Mouse (Mus musculus): ENCODE data around the gene Pxdn. TPM values are rescaled to one million over a fixed set of nuclear protein-coding genes. Genes with fewer than 3 reads are reported as not detected.

The Pxdn gene
- 0.72 and 0.83 TPM in 2 replicates for polyA plus RNA-seq (2012; ENCODE audit: insufficient read depth, insufficient read length, missing spikeins)

DNA sequence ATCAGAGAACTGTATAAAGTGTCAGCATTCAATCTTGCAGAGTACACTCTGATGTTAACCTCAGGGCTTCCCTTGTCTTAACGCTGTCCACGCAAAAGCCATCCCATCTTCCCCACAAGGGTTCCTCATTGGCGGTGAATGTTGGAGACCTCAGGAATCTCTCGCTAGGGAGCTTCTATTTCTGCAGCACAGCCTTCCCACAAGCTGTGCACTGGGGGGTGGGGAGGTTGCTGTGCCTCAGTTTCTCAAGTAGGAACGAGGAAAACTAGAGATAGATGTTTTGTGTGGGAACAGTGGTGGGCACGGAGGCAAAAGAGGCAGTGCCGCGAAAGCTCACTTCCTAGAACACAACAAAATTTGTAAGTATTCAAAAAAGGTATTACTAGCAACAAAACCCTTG lies at the start of gene Pxdn:
Gene Pxdn (plus strand): TSS at position 301 of the 400 bp plus-strand sequence.
- TF ChIP-seq CTCF (IDR thresholded peaks at IDR 0.05; ENCODE audit: low read depth, low read length) (no peak), POLR2A (IDR thresholded peaks at IDR 0.05; ENCODE audit: borderline replicate concordance, low read depth, low read length) (no peak)
- Histone ChIP-seq H3K4me3 (ENCODE audit: insufficient read depth, low read length) (no peak within 1 kb of the TSS), H3K27ac (ENCODE audit: insufficient read depth, low read depth, low read length) (no peak within 1 kb of the TSS), H3K4me1 (ENCODE audit: control insufficient read depth, insufficient read depth, low read length) (no peaks in the 10 kb centered on the region)

DNA sequence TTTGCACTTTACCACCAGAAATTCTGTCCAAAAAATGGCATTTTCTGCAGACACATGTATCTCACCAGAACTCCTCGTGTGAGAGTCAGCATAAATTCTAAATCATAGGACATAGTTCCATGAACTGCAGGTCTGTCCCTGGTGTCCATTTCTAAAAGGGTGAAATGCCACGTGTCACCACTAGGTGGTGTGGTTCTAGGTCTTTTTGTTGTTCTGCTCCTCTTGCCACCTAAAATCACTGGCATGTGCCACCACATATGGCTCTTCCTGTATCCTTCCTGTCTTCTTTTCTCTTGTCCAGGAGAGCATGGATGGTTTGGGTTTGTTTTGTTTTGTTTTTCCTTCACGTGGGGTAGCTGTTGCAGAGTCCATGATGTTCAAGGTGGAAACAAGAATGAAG lies 42.7 kb upstream of the Pxdn start:
- H3K4me1 ChIP-seq (ENCODE audit: control insufficient read depth, insufficient read depth, low read length), result no peaks in the 10 kb centered on the region
- H3K27ac ChIP-seq (ENCODE audit: insufficient read depth, low read depth, low read length), result no peak overlapping the region
- no peak overlapping the region for H3K4me3 ChIP-seq (ENCODE audit: insufficient read depth, low read length)
- TF ChIP-seq POLR2A (IDR thresholded peaks at IDR 0.05; ENCODE audit: borderline replicate concordance, low read depth, low read length) (no peak), CTCF (IDR thresholded peaks at IDR 0.05; ENCODE audit: low read depth, low read length) (no peak)

DNA sequence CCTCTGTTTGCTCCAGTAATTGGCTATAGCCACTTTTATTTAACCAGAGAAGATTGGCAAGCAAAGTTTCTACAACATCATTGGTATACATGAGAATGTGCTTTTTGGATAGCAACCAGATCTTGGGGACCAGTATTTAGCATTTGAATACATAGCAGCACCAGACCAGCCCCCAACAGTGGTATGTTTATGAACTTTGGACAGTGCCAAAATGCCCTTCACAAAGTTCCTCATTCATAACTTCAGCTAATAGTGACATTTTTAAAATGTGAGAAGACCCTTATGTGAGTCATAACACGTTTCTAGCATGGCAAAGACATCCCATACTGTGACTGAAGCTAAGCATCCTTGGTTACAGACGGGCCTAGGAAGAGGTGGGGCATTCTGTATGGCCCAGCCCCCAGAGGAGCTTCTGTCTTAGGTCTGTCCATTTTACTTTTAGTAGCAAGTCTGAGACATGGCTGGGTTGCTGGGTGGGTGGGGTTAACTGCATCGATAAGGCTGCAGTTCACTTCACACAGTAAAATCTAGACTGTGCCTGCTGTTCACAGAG lies 39.8 kb upstream of the Pxdn start:
- H3K27ac ChIP-seq (ENCODE audit: insufficient read depth, low read depth, low read length), result no peak overlapping the region
- TF ChIP-seq CTCF (IDR thresholded peaks at IDR 0.05; ENCODE audit: low read depth, low read length) (no peak), POLR2A (IDR thresholded peaks at IDR 0.05; ENCODE audit: borderline replicate concordance, low read depth, low read length) (no peak)
- no peak overlapping the region for H3K4me3 ChIP-seq (ENCODE audit: insufficient read depth, low read length)
- H3K4me1 ChIP-seq (ENCODE audit: control insufficient read depth, insufficient read depth, low read length), result no peaks in the 10 kb centered on the region

DNA sequence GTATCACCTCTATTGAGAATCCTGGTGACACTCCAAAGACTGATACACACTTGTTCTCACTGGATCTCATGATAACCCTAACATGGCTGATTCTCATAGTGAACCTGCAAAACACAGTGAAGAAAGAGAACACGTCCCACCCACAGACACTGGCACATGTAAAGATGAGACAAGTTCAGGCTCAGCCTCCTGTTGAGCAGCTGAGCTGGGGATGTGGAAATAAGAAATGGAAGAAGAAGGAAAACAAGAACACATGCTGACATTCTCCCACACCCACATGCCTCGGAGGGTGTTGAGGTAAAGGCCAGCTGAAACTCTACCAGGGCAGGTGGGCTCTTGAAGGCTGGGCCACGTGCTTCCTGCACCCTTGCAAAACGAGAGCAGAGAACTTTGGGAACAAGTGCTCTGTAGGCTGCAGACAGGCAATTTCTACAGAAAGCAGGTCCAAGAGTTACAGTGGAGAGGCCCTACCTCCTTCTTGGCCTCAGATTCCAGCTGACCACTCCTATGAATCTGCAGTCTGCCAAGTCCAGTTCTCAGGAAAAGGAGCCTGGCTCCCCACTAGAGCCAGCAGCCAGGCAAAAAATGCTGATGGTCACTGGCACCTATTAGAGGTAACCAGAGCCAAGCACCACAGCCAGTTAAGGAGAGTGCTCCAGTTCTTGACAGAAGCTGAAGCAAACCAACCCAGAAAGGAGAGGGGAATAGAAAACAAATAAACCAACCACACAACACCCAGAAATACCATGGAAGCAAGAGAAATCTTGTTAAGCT lies 33.1 kb upstream of the Pxdn start:
- TF ChIP-seq CTCF (IDR thresholded peaks at IDR 0.05; ENCODE audit: low read depth, low read length) (no peak), POLR2A (IDR thresholded peaks at IDR 0.05; ENCODE audit: borderline replicate concordance, low read depth, low read length) (no peak)
- no peak overlapping the region for H3K27ac ChIP-seq (ENCODE audit: insufficient read depth, low read depth, low read length)

DNA sequence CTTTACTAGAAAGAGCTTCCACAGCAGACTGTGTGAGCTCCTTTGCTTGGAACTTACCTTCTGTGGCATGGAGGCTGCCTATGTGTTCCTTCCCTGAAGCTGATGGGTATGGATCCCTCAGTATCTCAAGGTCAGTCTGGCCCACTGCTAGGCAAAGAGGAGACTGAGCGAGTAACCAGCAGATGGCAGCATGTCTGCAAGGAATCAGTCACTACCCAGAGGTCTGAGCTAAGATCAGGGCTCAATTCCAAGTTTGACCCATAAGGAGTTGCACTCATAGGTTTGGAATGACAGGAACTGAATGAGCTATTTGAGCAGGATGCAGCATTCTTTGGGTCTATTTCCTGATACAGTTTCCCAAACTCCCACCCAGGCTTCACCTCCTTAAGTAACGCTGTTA lies 30.4 kb upstream of the Pxdn start:
- TF ChIP-seq CTCF (IDR thresholded peaks at IDR 0.05; ENCODE audit: low read depth, low read length) (no peak), POLR2A (IDR thresholded peaks at IDR 0.05; ENCODE audit: borderline replicate concordance, low read depth, low read length) (no peak)
- H3K27ac ChIP-seq (ENCODE audit: insufficient read depth, low read depth, low read length), result no peak overlapping the region
- no peak overlapping the region for H3K4me3 ChIP-seq (ENCODE audit: insufficient read depth, low read length)
- no peaks in the 10 kb centered on the region for H3K4me1 ChIP-seq (ENCODE audit: control insufficient read depth, insufficient read depth, low read length)

More for the DNA sequence above, 33.1 kb upstream of the Pxdn start:
- Histone ChIP-seq H3K4me1 (ENCODE audit: control insufficient read depth, insufficient read depth, low read length) (no peaks in the 10 kb centered on the region), H3K4me3 (ENCODE audit: insufficient read depth, low read length) (no peak overlapping the region)

DNA sequence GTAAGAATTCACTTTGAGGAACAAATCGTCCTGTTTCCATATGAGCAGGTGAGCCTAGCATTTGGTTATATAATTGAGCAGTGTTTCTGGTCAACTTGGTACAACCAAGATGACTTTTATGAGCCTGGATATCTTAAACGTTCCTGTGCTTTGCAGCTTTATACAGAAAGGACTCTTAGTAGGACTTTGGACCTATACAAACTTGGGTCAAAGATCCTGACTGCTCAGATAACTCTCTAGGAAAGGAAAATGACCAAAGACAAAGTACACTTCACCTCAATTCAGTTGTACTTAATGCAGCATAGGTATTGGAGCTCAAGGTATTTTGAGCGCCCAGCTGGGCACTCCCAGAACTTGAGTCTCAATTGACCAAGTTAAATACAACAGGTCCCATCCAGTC lies 21.3 kb upstream of the Pxdn start:
- Histone ChIP-seq H3K4me3 (ENCODE audit: insufficient read depth, low read length) (no peak overlapping the region), H3K4me1 (ENCODE audit: control insufficient read depth, insufficient read depth, low read length) (no peaks in the 10 kb centered on the region), H3K27ac (ENCODE audit: insufficient read depth, low read depth, low read length) (no peak overlapping the region)
- no peak for TF ChIP-seq POLR2A (IDR thresholded peaks at IDR 0.05; ENCODE audit: borderline replicate concordance, low read depth, low read length)
- no peak for TF ChIP-seq CTCF (IDR thresholded peaks at IDR 0.05; ENCODE audit: low read depth, low read length)

DNA sequence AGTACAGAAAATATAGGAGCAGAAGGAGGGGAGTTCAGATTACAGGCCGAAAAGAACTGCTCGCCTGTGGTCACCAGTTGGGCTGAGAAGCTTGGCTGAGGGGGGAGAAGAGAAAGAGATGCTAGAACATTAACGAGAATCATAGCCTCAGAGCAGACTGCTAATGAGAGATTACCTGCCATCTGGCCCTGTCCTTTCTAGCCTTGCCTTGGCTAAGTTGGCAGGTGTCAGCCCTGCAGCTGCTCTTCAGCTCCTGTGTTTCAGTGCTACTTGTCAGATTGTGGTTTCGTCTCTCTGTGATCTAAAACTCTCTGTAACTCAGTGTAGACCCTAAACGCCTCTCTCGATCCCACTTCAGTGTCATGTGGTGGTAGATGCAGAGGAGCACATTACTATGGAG lies 20.6 kb upstream of the Pxdn start:
- Histone ChIP-seq H3K27ac (ENCODE audit: insufficient read depth, low read depth, low read length) (no peak overlapping the region), H3K4me1 (ENCODE audit: control insufficient read depth, insufficient read depth, low read length) (no peaks in the 10 kb centered on the region), H3K4me3 (ENCODE audit: insufficient read depth, low read length) (no peak overlapping the region)
- TF ChIP-seq POLR2A (IDR thresholded peaks at IDR 0.05; ENCODE audit: borderline replicate concordance, low read depth, low read length), result no peak
- TF ChIP-seq CTCF (IDR thresholded peaks at IDR 0.05; ENCODE audit: low read depth, low read length), result no peak

DNA sequence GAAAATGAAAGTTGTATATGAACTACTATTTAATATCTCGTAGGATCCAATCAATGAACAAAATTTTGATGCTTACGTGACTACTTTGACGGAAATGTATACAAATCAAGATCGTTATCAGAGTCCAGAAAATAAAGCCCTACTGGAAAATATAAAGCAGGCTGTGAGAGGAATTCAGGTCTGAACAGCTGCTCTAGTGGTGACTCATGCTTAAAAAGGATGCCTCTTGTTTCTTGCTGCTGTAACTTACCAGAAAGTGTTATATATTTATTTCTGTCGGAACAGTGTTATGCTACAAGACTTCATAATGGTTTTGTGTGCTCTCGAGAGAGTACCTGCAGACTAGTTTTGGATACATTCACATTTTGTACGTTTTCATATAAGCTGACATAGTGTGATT lies 17.1 kb upstream of the Pxdn start:
- Histone ChIP-seq H3K4me1 (ENCODE audit: control insufficient read depth, insufficient read depth, low read length) (no peaks in the 10 kb centered on the region), H3K4me3 (ENCODE audit: insufficient read depth, low read length) (no peak overlapping the region), H3K27ac (ENCODE audit: insufficient read depth, low read depth, low read length) (no peak overlapping the region)
- TF ChIP-seq POLR2A (IDR thresholded peaks at IDR 0.05; ENCODE audit: borderline replicate concordance, low read depth, low read length), result no peak
- no peak for TF ChIP-seq CTCF (IDR thresholded peaks at IDR 0.05; ENCODE audit: low read depth, low read length)

DNA sequence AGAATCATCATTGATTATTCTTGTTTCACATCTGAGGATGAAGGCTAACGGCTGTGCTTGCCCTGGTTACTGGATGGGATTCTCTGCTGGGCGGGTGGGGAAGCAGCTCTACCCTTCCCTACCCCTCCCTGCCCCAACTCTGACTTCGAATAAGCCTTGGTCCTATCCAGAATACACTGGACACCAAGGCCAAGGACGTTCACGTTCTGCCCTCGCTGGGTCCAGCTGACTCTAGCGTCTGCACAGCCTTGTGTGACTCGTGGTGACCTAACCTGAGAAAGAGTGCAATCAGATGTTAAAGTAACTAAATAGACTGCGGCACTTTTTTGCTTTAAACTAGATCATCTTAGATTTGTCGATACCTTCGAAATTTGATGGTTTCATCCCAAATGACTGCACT lies 15.9 kb upstream of the Pxdn start:
- H3K4me1 ChIP-seq (ENCODE audit: control insufficient read depth, insufficient read depth, low read length), result no peaks in the 10 kb centered on the region

DNA sequence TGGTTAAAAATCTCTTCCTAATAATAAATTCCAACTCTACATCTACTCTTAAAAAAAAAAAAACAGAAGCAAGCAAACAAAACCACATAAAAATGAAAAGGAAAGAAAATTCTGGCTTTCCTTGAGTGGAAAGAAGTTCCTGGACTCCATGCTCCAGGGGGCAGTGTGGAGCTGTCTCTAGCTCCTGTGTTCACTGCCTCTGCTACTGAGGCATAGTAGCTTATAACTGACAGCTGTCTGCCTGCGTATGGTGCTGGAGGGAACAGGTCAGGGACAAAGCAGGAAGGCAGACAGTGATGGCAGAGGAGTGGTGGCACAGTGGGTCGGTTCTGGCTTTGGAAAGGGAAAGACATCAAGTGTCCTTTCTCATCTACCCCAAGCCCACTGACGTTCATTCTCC lies 10.5 kb upstream of the Pxdn start:
- no peaks in the 10 kb centered on the region for H3K4me1 ChIP-seq (ENCODE audit: control insufficient read depth, insufficient read depth, low read length)
- H3K27ac ChIP-seq (ENCODE audit: insufficient read depth, low read depth, low read length), result no peak overlapping the region
- no peak overlapping the region for H3K4me3 ChIP-seq (ENCODE audit: insufficient read depth, low read length)
- no peak for TF ChIP-seq CTCF (IDR thresholded peaks at IDR 0.05; ENCODE audit: low read depth, low read length)
- no peak for TF ChIP-seq POLR2A (IDR thresholded peaks at IDR 0.05; ENCODE audit: borderline replicate concordance, low read depth, low read length)

More for the DNA sequence above, 15.9 kb upstream of the Pxdn start:
- Histone ChIP-seq H3K27ac (ENCODE audit: insufficient read depth, low read depth, low read length) (no peak overlapping the region), H3K4me3 (ENCODE audit: insufficient read depth, low read length) (no peak overlapping the region)
- TF ChIP-seq CTCF (IDR thresholded peaks at IDR 0.05; ENCODE audit: low read depth, low read length), result no peak
- TF ChIP-seq POLR2A (IDR thresholded peaks at IDR 0.05; ENCODE audit: borderline replicate concordance, low read depth, low read length), result no peak
